Mouse (Mus musculus) ES-Bruce4 (cell line): Measurements from ENCODE around the gene Xirp1. TPM values are rescaled to one million over a fixed set of nuclear protein-coding genes. Genes with fewer than 3 reads are reported as not detected.

Source experiments
- H3K27ac ChIP-seq: 2 replicates; pipeline ENCODE4 v1.5.1; 2012; ENCODE audit warnings: low read length, inconsistent platforms; ENCODE audit not compliant: insufficient read depth
- H3K27me3 ChIP-seq: 2 replicates; pipeline ENCODE4 v1.6.1; 2012; ENCODE audit warnings: mild to moderate bottlenecking, low read length, inconsistent platforms; ENCODE audit not compliant: control insufficient read depth, poor library complexity, insufficient read depth, severe bottlenecking
- H3K36me3 ChIP-seq: 2 replicates; pipeline ENCODE4 v1.6.1; 2012; ENCODE audit warnings: inconsistent platforms, mild to moderate bottlenecking, low read length, moderate library complexity; ENCODE audit not compliant: control insufficient read depth, poor library complexity, insufficient read depth, severe bottlenecking
- H3K4me1 ChIP-seq: one replicate; pipeline ENCODE4 v1.8.1; 2011; ENCODE audit warnings: low read length; ENCODE audit not compliant: control insufficient read depth, insufficient read depth
- H3K4me3 ChIP-seq: 2 replicates; pipeline ENCODE4 v1.5.1; 2011; ENCODE audit warnings: low read depth, mild to moderate bottlenecking, low read length
- H3K9ac ChIP-seq: 2 replicates; pipeline ENCODE4 v1.6.1; 2012; ENCODE audit warnings: low read depth, mild to moderate bottlenecking, inconsistent platforms; ENCODE audit not compliant: poor library complexity, severe bottlenecking
- H3K9me3 ChIP-seq: replicated peaks from 2 replicates; pipeline ENCODE4 v1.6.1; 2012; ENCODE audit warnings: mild to moderate bottlenecking, low read length, inconsistent platforms; ENCODE audit not compliant: control insufficient read depth, poor library complexity, insufficient read depth, severe bottlenecking
- CTCF ChIP-seq: IDR thresholded peaks from one replicate; pipeline ENCODE4 v1.8.1; 2011; ENCODE audit warnings: low read depth, low read length
- EP300 ChIP-seq: IDR thresholded peaks from 2 replicates; pipeline ENCODE4 v1.6.1; 2011; ENCODE audit warnings: low read depth, low read length; ENCODE audit not compliant: insufficient read depth
- POLR2A ChIP-seq: IDR thresholded peaks from one replicate; pipeline ENCODE4 v1.8.1; 2011; ENCODE audit warnings: low read length; ENCODE audit not compliant: insufficient read depth
- polyA plus RNA-seq: library from polyadenylated mRNA; stranded (reverse); fragments of >200 nt; gene quantifications from 2 replicates; pipeline ENCODE4 v1.2.4, GENCODE M21; 2011; ENCODE audit warnings: low read depth; ENCODE audit not compliant: missing spikeins, insufficient read depth, insufficient read length

The Xirp1 gene
- polyA plus RNA-seq, 1 experiment, result not detected

DNA sequence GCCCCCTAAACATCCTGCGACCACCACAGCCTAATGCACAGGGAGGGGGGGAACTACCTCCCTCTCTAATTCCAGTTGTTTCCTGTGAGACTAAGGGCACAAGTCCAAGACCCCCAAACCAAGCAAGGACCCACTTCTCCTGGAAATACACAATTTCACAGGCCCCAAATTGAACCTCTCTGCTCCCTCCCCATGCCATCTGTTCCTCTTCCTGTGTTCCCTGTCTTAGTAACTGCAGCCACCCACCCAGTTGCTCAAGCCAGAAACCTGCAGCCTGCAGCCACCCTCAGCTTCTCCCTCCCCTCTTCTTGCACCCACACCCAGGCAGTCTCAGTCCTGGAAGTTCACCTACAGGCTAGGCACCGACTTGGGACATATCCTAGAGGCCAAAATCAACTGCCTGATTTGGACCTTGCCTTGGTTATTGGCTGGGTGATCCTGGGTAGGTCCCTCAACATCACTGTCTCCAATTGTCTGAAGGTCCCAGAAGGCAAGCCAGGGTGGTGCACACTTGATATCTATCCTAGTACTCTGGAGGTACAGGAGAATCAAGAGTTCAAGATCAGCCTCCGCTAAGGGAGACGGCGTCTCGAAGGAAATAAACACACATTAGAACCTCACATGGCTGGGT is 44.5 kb downstream of the Xirp1 start:
- H3K27me3 ChIP-seq, result no peaks in the 10 kb centered on the region
- H3K27ac ChIP-seq, result no peak overlapping the region
- no peaks in the 10 kb centered on the region for H3K9me3 ChIP-seq
- no peak overlapping the region for H3K4me3 ChIP-seq
- no peak overlapping the region for H3K9ac ChIP-seq
- TF ChIP-seq EP300 (no peak), CTCF (no peak), POLR2A (no peak)
- peaks cover 4% of the 10 kb centered on the region for H3K36me3 ChIP-seq
- peaks cover 24% of the 10 kb centered on the region for H3K4me1 ChIP-seq

DNA sequence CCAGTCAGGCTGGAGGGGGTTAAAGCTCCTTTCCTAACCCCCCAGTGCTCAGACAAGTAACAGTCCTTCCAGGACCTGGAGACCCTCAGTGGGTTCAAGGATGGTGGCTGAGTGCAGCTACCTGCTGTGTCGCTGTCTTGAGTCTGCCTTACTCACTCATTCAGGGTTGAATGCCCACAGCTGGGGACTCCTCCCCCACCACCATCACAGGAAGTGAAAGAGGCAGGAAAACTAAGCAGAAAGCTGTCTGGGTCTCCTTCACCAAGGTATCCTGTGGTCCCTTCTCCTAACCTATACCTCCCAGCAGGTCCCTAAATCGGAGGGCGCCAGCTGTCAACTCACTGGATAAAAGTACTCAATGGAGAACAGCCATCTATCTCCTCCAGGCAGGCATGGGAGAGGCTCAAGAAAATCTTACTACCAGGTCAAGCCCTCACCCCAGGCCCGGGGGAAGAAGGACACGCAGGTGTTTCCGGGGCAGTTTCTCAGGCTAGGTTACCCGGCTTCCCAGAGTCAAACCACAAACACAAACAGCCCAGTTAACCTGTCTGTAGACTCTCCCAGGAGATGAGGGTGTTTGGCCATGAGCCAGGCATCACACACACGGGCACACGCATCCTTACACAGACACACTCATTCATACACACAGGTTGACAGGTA is 45.1 kb downstream of the Xirp1 start:
- TF ChIP-seq EP300 (no peak), CTCF (no peak), POLR2A (no peak)
- H3K9ac ChIP-seq, result no peak overlapping the region
- H3K9me3 ChIP-seq, result no peaks in the 10 kb centered on the region
- H3K4me1 ChIP-seq, result peaks cover 24% of the 10 kb centered on the region
- no peak overlapping the region for H3K4me3 ChIP-seq
- H3K27ac ChIP-seq, result peak overlapping the region; percentile 22
- no peaks in the 10 kb centered on the region for H3K27me3 ChIP-seq
- peaks cover 5% of the 10 kb centered on the region for H3K36me3 ChIP-seq

DNA sequence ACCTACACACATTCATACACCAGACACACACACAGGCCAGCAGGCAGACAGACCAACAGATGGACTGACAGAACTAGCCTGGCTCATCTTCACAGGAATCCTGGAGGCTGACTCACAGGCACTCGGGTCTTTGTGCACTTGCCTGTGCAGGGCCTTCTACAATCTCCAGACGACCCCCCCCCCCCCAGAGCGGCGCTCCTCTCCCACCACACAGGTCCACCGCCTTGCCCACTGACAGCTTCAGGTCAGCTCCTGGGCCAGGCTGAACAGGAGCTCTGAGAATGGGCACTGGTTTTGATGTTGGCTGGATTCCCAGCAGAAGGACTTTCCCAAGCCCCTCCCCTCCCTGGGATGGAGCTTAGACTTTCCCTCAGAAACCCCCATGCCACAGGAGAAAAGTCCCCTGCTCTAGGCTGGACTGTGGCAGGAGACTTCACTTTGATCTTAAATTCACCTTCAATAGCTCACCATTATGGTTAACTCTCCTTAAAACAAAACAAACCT is 45.8 kb downstream of the Xirp1 start:
- Histone ChIP-seq H3K27ac (peak overlapping the region; percentile 59), H3K4me1 (peaks cover 24% of the 10 kb centered on the region), H3K27me3 (no peaks in the 10 kb centered on the region), H3K9me3 (no peaks in the 10 kb centered on the region), H3K4me3 (no peak overlapping the region), H3K9ac (no peak overlapping the region), H3K36me3 (peaks cover 12% of the 10 kb centered on the region)
- TF ChIP-seq POLR2A, result no peak
- no peak for TF ChIP-seq CTCF
- no peak for TF ChIP-seq EP300

DNA sequence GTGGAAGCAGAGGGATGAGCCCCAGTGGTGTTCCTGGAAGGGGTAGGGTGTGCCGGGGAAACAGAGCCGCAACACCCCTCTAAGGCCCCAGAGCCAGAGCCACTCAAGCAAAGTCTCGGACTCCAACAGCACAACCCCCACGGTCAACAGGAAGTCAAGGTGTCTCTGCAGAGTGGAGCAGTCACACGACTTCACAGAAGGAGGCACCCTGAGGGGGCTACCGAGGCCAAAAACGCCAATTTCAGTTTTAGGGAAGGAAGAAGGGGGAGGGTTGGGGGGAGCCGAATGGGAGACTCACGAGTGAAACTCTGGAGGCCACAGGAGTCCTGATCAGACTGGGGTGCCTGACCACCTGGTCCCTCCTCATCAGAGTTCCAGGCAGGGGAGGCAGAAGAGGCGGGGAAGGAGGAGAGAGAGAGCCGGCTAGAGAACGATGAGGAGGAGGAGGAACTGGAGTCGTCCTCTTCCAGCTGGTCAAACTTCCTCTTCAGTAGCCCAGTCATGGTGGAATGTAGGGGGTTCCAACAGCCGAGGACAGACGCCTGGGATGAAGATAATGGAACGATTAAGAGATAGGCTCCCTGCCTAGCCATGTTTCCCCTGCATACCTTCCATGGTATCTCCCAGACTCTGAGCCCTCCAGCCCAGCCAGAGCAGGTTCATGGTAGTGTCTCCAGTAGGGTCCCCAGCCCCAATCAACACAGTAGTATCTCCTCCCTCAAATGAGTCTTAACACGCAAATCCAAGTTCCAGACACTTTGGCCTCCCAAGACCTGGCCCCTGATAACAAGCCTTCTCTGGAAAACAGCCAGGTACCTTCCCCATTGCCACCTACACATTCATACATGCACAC is 46.5 kb downstream of the Xirp1 start:
- H3K9me3 ChIP-seq, result no peaks in the 10 kb centered on the region
- peaks cover 24% of the 10 kb centered on the region for H3K4me1 ChIP-seq
- peaks cover 18% of the 10 kb centered on the region for H3K36me3 ChIP-seq
- peak overlapping the region; percentile 59 for H3K27ac ChIP-seq
- H3K9ac ChIP-seq, result peak overlapping the region; percentile 22; the same call in 1 of the 2 replicates
- H3K4me3 ChIP-seq, result peak overlapping the region; percentile 4; the same call in 1 of the 2 replicates
- TF ChIP-seq EP300 (no peak), CTCF (no peak), POLR2A (no peak)
- H3K27me3 ChIP-seq, result no peaks in the 10 kb centered on the region

DNA sequence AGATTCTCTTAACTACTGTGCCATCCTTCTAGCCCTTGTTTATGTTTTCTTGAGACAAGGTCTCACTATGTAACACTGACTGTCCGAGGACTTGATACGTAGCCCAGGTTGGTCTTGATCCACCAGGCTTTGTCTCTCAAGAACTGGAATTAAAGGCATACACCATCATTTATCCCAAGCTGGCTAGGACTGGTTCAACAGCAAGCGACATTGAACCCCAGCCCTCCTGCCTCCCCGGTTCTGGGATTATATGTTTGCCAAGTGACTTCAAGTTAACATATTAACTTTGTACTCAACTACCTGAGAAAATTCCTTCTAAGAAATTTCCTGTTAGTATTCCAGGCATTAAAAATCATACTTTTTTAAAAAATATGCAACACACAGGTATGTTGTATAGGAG is 48.1 kb downstream of the Xirp1 start:
- Histone ChIP-seq H3K27ac (no peak overlapping the region), H3K36me3 (peaks cover 22% of the 10 kb centered on the region), H3K4me3 (no peak overlapping the region), H3K9ac (no peak overlapping the region), H3K27me3 (no peaks in the 10 kb centered on the region), H3K9me3 (no peaks in the 10 kb centered on the region), H3K4me1 (peaks cover 15% of the 10 kb centered on the region)
- no peak for TF ChIP-seq POLR2A
- TF ChIP-seq CTCF, result no peak
- TF ChIP-seq EP300, result no peak
